In genomic region chr17:29589221-29589898, GRCm38 (mm10) we compare ENCODE assay signal across 13 mouse cellular contexts. TPM values are rescaled to one million over a fixed set of nuclear protein-coding genes. Genes with fewer than 3 reads are reported as not detected.
A peak's percentile ranks its signal among the peaks of the same experiment; 100 is the strongest.
DNase-seq lines count a peak whose midpoint lies in the region; ATAC-seq and TF ChIP-seq lines count a peak whose summit lies in the region.
"Had no signal": no experiment of that assay in that cellular context is flagged by ENCODE, and none has a peak within 500 bp of the region (broad histone marks: within the 10 kb centered on the region; RNA-seq: fewer than 3 reads in every experiment).

No protein-coding gene starts in this region.

- H3K27me3 ChIP-seq in heart, embryonic 14.5 days (ENCODE audit: control insufficient read depth, insufficient read depth, low read length), result no peaks in the 10 kb centered on the region
- no peaks in the 10 kb centered on the region for H3K27me3 ChIP-seq in forebrain, postnatal 0 days (ENCODE audit: insufficient read depth, low read length)
- no peaks in the 10 kb centered on the region for H3K27me3 ChIP-seq in midbrain, embryonic 11.5 days (ENCODE audit: control insufficient read depth, insufficient read depth, low read length)
- no peaks in the 10 kb centered on the region for H3K27me3 ChIP-seq in kidney, embryonic 14.5 days (ENCODE audit: control insufficient read depth, insufficient read depth, low read length)

- H3K27ac ChIP-seq in heart, embryonic 14.5 days (replicated peaks in 1 of 2; ENCODE audit: control insufficient read depth in 1 of 2, insufficient read depth in 1 of 2, low read depth in 2 of 2, low read length in 2 of 2), result peak overlapping the region in 1 of 2 experiments; percentile 64; a peak in 1 of 4 replicates
- H3K27ac ChIP-seq in forebrain, postnatal 0 days (ENCODE audit: low read depth, low read length), result 0 out of 2 replicates have a peak overlapping the region, but pooled peaks have one; percentile 21
- no peak overlapping the region for H3K27ac ChIP-seq in midbrain, embryonic 11.5 days (ENCODE audit: low read depth, low read length)
- no peak overlapping the region for H3K27ac ChIP-seq in kidney, embryonic 14.5 days (ENCODE audit: low read depth, low read length)

- peaks cover 18 to 19% of the 10 kb centered on the region in 2 experiments; a peak in 3 of 4 replicates for H3K4me1 ChIP-seq in heart, embryonic 14.5 days (ENCODE audit: control insufficient read depth in 2 of 2, insufficient read depth in 2 of 2, low read length in 2 of 2)
- H3K4me1 ChIP-seq in forebrain, postnatal 0 days (ENCODE audit: insufficient read depth), result peaks cover 1% of the 10 kb centered on the region; the same call in 1 of the 2 replicates
- H3K4me1 ChIP-seq in midbrain, embryonic 11.5 days (ENCODE audit: control insufficient read depth, insufficient read depth, low read length), result no peaks in the 10 kb centered on the region
- H3K4me1 ChIP-seq in kidney, embryonic 14.5 days (ENCODE audit: control insufficient read depth, insufficient read depth, low read length), result peaks cover 3% of the 10 kb centered on the region; the same call in 1 of the 2 replicates

- 0 out of 2 replicates have a peak overlapping the region, but pooled peaks have one; percentile 18 for H3K9ac ChIP-seq in heart, embryonic 14.5 days (ENCODE audit: low read length)
- H3K9ac ChIP-seq in forebrain, postnatal 0 days, result no peak overlapping the region
- no peak overlapping the region for H3K9ac ChIP-seq in midbrain, embryonic 11.5 days (ENCODE audit: low read length)
- no peak overlapping the region for H3K9ac ChIP-seq in kidney, embryonic 14.5 days (ENCODE audit: low read depth, low read length)

- H3K4me2 ChIP-seq in heart, embryonic 14.5 days (ENCODE audit: low read length), result no peak overlapping the region
- no peak overlapping the region for H3K4me2 ChIP-seq in forebrain, postnatal 0 days (ENCODE audit: low read depth)
- no peak overlapping the region for H3K4me2 ChIP-seq in midbrain, embryonic 11.5 days
- H3K4me2 ChIP-seq in kidney, embryonic 14.5 days (replicated peaks; ENCODE audit: low read depth, low read length), result no peak overlapping the region

- H3K36me3 ChIP-seq in heart, embryonic 14.5 days (ENCODE audit: control insufficient read depth, insufficient read depth, low read length), result peaks cover 17% of the 10 kb centered on the region
- H3K36me3 ChIP-seq in forebrain, postnatal 0 days (ENCODE audit: insufficient read depth), result peaks cover 4% of the 10 kb centered on the region
- no peaks in the 10 kb centered on the region for H3K36me3 ChIP-seq in midbrain, embryonic 11.5 days (ENCODE audit: control insufficient read depth, insufficient read depth, low read length)
- H3K36me3 ChIP-seq in kidney, embryonic 14.5 days (ENCODE audit: control insufficient read depth, insufficient read depth, low read length), result peaks cover 9% of the 10 kb centered on the region; the same call in 1 of the 2 replicates

- no peak overlapping the region for H3K4me3 ChIP-seq in heart, embryonic 14.5 days (ENCODE audit: control insufficient read depth in 1 of 2, insufficient read depth in 1 of 2, low read depth in 1 of 2, low read length in 2 of 2)
- no peak overlapping the region for H3K4me3 ChIP-seq in forebrain, postnatal 0 days (ENCODE audit: low read depth, low read length)
- H3K4me3 ChIP-seq in midbrain, embryonic 11.5 days (ENCODE audit: low read depth, low read length), result no peak overlapping the region
- H3K4me3 ChIP-seq in kidney, embryonic 14.5 days (ENCODE audit: low read length), result no peak overlapping the region
- H3K4me3 ChIP-seq: erythroblast, embryonic 14.5 days; megakaryocyte, embryonic 14.5 days had no signal

- TF ChIP-seq CTCF in brain, embryonic 14.5 days (IDR thresholded peaks at IDR 0.05; ENCODE audit: borderline replicate concordance, extremely low read depth, insufficient read depth, insufficient read length), result no peak
- no peak for TF ChIP-seq CTCF in forebrain, postnatal 0 days (IDR thresholded peaks at IDR 0.05; ENCODE audit: low read depth)

- TF ChIP-seq POLR2A in brain, embryonic 14.5 days (IDR thresholded peaks at IDR 0.05; ENCODE audit: borderline replicate concordance, extremely low read depth, insufficient read depth, insufficient read length, poor library complexity, severe bottlenecking), result no peak

- no peaks in the 10 kb centered on the region for H3K9me3 ChIP-seq in heart, embryonic 14.5 days (ENCODE audit: control insufficient read depth, low read length)
- no peaks in the 10 kb centered on the region for H3K9me3 ChIP-seq in forebrain, postnatal 0 days (ENCODE audit: low read length)
- no peaks in the 10 kb centered on the region for H3K9me3 ChIP-seq in midbrain, embryonic 11.5 days (ENCODE audit: control insufficient read depth, low read length)
- H3K9me3 ChIP-seq in kidney, embryonic 14.5 days (ENCODE audit: control insufficient read depth, low read length), result no peaks in the 10 kb centered on the region
- H3K9me3 ChIP-seq: megakaryocyte, embryonic 14.5 days had no signal

- ATAC-seq in heart, embryonic 14.5 days (ENCODE audit: insufficient number of reproducible peaks, insufficient read depth, low FRiP score, low read depth), result no peak
- peak; percentile 78 for ATAC-seq in forebrain, postnatal 0 days
- no peak for ATAC-seq in midbrain, embryonic 11.5 days (ENCODE audit: low FRiP score)
- ATAC-seq in megakaryocyte progenitor cell, adult 5-6 weeks (replicated peaks; ENCODE audit: poor library complexity), result no peak
- ATAC-seq in kidney, embryonic 14.5 days (ENCODE audit: low FRiP score, low TSS enrichment), result no peak
- ATAC-seq: inflammation-experienced regulatory T-cells, adult 6 months had no signal

- no peak for DNase-seq in heart, adult 11 months
- peak; percentile 90 for DNase-seq in brain, embryonic 14.5 days (ENCODE audit: low read depth)
- peak; percentile 57 for DNase-seq in forebrain, postnatal 0 days
- DNase-seq in midbrain, embryonic 11.5 days (ENCODE audit: low spot score, missing footprints), result peak; percentile 82
- DNase-seq in cerebellum, postnatal 25 days, result no peak

- WGBS in heart, embryonic 14.5 days, result 58% methylated on average over 11 of the region's 11 CpGs
- WGBS in forebrain, postnatal 0 days, result 16% methylated on average over 11 of the region's 11 CpGs
- 61% methylated on average over 11 of the region's 11 CpGs for WGBS in midbrain, embryonic 11.5 days
- 60% methylated on average over 11 of the region's 11 CpGs for WGBS in kidney, embryonic 14.5 days

RNA-seq across cellular contexts. Expression of gene Rnf8, which starts 25.2 kb away (rescaled TPM):
- polyA plus RNA-seq in heart, embryonic 14.5 days (2014; fragmentation: Nextera tagmentation; extraction: Ambion mirVana), result 49.4 and 51.1 TPM in 2 replicates
- 52.9 and 57.7 TPM in 2 replicates for polyA plus RNA-seq in brain, embryonic 14.5 days (2012; rRNA removed)
- total RNA-seq in forebrain, postnatal 0 days (2014; rRNA removed), result 49.0 and 50.3 TPM in 2 replicates
- polyA plus RNA-seq in forebrain, postnatal 0 days (2015; fragmentation: Nextera tagmentation; extraction: Ambion mirVana), result 60.2 and 68.8 TPM in 2 replicates
- 106 and 111 TPM in 2 replicates for polyA plus RNA-seq in midbrain, embryonic 11.5 days (2014; fragmentation: Nextera tagmentation; extraction: Ambion mirVana)
- 18.1 and 19.9 TPM in 2 replicates for total RNA-seq in megakaryocyte progenitor cell, adult 5-6 weeks (2015)
- 42.2 and 63.5 TPM in 2 replicates for total RNA-seq in megakaryocyte progenitor cell, adult 5-6 weeks (2017)
- polyA plus RNA-seq in kidney, embryonic 14.5 days (2014; fragmentation: Nextera tagmentation; extraction: Ambion mirVana), result 74.6 and 87.2 TPM in 2 replicates

RNA-seq across cellular contexts. Expression of gene Gm28043, which starts 25.3 kb away (rescaled TPM):
- 2.1 and 3.3 TPM in 2 replicates for polyA plus RNA-seq in heart, embryonic 14.5 days (2014; fragmentation: Nextera tagmentation; extraction: Ambion mirVana)
- polyA plus RNA-seq in brain, embryonic 14.5 days (2012; rRNA removed), result 3.3 and 3.4 TPM in 2 replicates
- total RNA-seq in forebrain, postnatal 0 days (2014; rRNA removed), result 6.2 and 7.0 TPM in 2 replicates
- polyA plus RNA-seq in forebrain, postnatal 0 days (2015; fragmentation: Nextera tagmentation; extraction: Ambion mirVana), result 1.3 and 2.3 TPM in 2 replicates
- 2.2 and 2.7 TPM in 2 replicates for polyA plus RNA-seq in midbrain, embryonic 11.5 days (2014; fragmentation: Nextera tagmentation; extraction: Ambion mirVana)
- 0.68 and 0.94 TPM in 2 replicates for total RNA-seq in megakaryocyte progenitor cell, adult 5-6 weeks (2015)
- total RNA-seq in megakaryocyte progenitor cell, adult 5-6 weeks (2017), result 5.6 and 7.5 TPM in 2 replicates
- polyA plus RNA-seq in kidney, embryonic 14.5 days (2014; fragmentation: Nextera tagmentation; extraction: Ambion mirVana), result 2.2 and 2.3 TPM in 2 replicates

RNA-seq across cellular contexts. Expression of gene Tmem217, which starts 37.2 kb away (rescaled TPM):
- polyA plus RNA-seq in heart, embryonic 14.5 days (2014; fragmentation: Nextera tagmentation; extraction: Ambion mirVana), result 0.41 TPM in 1 of 2 replicates, not detected in the other
- polyA plus RNA-seq in brain, embryonic 14.5 days (2012; rRNA removed), result 0.19 and 0.20 TPM in 2 replicates
- not detected in 2 replicates for total RNA-seq in forebrain, postnatal 0 days (2014; rRNA removed)
- 0.16 and 0.74 TPM in 2 replicates for polyA plus RNA-seq in forebrain, postnatal 0 days (2015; fragmentation: Nextera tagmentation; extraction: Ambion mirVana)
- 0.14 and 0.51 TPM in 2 replicates for polyA plus RNA-seq in midbrain, embryonic 11.5 days (2014; fragmentation: Nextera tagmentation; extraction: Ambion mirVana)
- total RNA-seq in megakaryocyte progenitor cell, adult 5-6 weeks (2015), result not detected in 2 replicates
- total RNA-seq in megakaryocyte progenitor cell, adult 5-6 weeks (2017), result 0.10 TPM in 1 of 2 replicates, not detected in the other
- polyA plus RNA-seq in kidney, embryonic 14.5 days (2014; fragmentation: Nextera tagmentation; extraction: Ambion mirVana), result 0.42 and 0.76 TPM in 2 replicates
- total RNA-seq: adrenal gland, adult 18-20 months had no signal
- polyA plus RNA-seq: erythroblast, embryonic 14.5 days had no signal

RNA-seq across cellular contexts. Expression of gene Tbc1d22b, which starts 39.8 kb away (rescaled TPM):
- 8.1 and 10.2 TPM in 2 replicates for polyA plus RNA-seq in heart, embryonic 14.5 days (2014; fragmentation: Nextera tagmentation; extraction: Ambion mirVana)
- polyA plus RNA-seq in brain, embryonic 14.5 days (2012; rRNA removed), result 29.2 and 40.6 TPM in 2 replicates
- 35.5 and 38.8 TPM in 2 replicates for total RNA-seq in forebrain, postnatal 0 days (2014; rRNA removed)
- polyA plus RNA-seq in forebrain, postnatal 0 days (2015; fragmentation: Nextera tagmentation; extraction: Ambion mirVana), result 22.4 and 29.3 TPM in 2 replicates
- 16.8 and 18.8 TPM in 2 replicates for polyA plus RNA-seq in midbrain, embryonic 11.5 days (2014; fragmentation: Nextera tagmentation; extraction: Ambion mirVana)
- 21.7 and 24.8 TPM in 2 replicates for total RNA-seq in megakaryocyte progenitor cell, adult 5-6 weeks (2015)
- total RNA-seq in megakaryocyte progenitor cell, adult 5-6 weeks (2017), result 9.3 and 11.3 TPM in 2 replicates
- 11.5 and 18.5 TPM in 2 replicates for polyA plus RNA-seq in kidney, embryonic 14.5 days (2014; fragmentation: Nextera tagmentation; extraction: Ambion mirVana)

RNA-seq across cellular contexts. Expression of gene Gm17657, which starts 39.9 kb away (rescaled TPM):
- not detected in 2 replicates for polyA plus RNA-seq in heart, embryonic 14.5 days (2014; fragmentation: Nextera tagmentation; extraction: Ambion mirVana)
- not detected in 2 replicates for polyA plus RNA-seq in brain, embryonic 14.5 days (2012; rRNA removed)
- total RNA-seq in forebrain, postnatal 0 days (2014; rRNA removed), result not detected in 2 replicates
- polyA plus RNA-seq in forebrain, postnatal 0 days (2015; fragmentation: Nextera tagmentation; extraction: Ambion mirVana), result not detected in 2 replicates
- not detected in 2 replicates for polyA plus RNA-seq in midbrain, embryonic 11.5 days (2014; fragmentation: Nextera tagmentation; extraction: Ambion mirVana)
- 0.17 TPM in 1 of 2 replicates, not detected in the other for total RNA-seq in megakaryocyte progenitor cell, adult 5-6 weeks (2015)
- not detected in 2 replicates for total RNA-seq in megakaryocyte progenitor cell, adult 5-6 weeks (2017)
- not detected in 2 replicates for polyA plus RNA-seq in kidney, embryonic 14.5 days (2014; fragmentation: Nextera tagmentation; extraction: Ambion mirVana)
- total RNA-seq: adrenal gland, adult 18-20 months had no signal
- polyA plus RNA-seq: erythroblast, embryonic 14.5 days; stomach, embryonic 14.5 days had no signal

Comparison
In these comparisons a context has a peak if more than half of its experiments do, and no peak if none do; other contexts are left out.
1. DNase-seq: peak in brain, embryonic 14.5 days (single experiment), forebrain, postnatal 0 days (single experiment) and midbrain, embryonic 11.5 days (single experiment); none in heart, adult 11 months (single experiment) and cerebellum, postnatal 25 days (0 of 2).